13 mouse cellular contexts compared by ENCODE assay signal in genomic region chr12:86509295-86510279, GRCm38 (mm10).
DNase-seq lines count a peak whose midpoint lies in the region; ATAC-seq lines count a peak whose summit lies in the region.
"Had no signal": no experiment of that assay in that cellular context is flagged by ENCODE, and none has a peak within 500 bp of the region (broad histone marks: within the 10 kb centered on the region; RNA-seq: fewer than 3 reads in every experiment).

No protein-coding gene starts in this region.

- no peaks in the 10 kb centered on the region for H3K36me3 ChIP-seq in forebrain, embryonic 10.5 days (replicated peaks)
- H3K36me3 ChIP-seq in forebrain, embryonic 13.5 days (ENCODE audit: poor library complexity, severe bottlenecking): no peaks in the 10 kb centered on the region
- no peaks in the 10 kb centered on the region for H3K36me3 ChIP-seq in midbrain, embryonic 11.5 days (ENCODE audit: control insufficient read depth, insufficient read depth, low read length)
- H3K36me3 ChIP-seq in midbrain, embryonic 10.5 days: no peaks in the 10 kb centered on the region
- no peaks in the 10 kb centered on the region for H3K36me3 ChIP-seq in limb, embryonic 11.5 days (ENCODE audit: control insufficient read depth, insufficient read depth, low read length)
- no peaks in the 10 kb centered on the region for H3K36me3 ChIP-seq in neural tube, embryonic 15.5 days
- H3K36me3 ChIP-seq: heart, embryonic 15.5 days; liver, embryonic 13.5 days; stomach, embryonic 15.5 days had no signal

- H3K4me2 ChIP-seq in forebrain, embryonic 13.5 days: no peak overlapping the region
- H3K4me2 ChIP-seq in midbrain, embryonic 11.5 days: no peak overlapping the region
- H3K4me2 ChIP-seq in limb, embryonic 11.5 days (ENCODE audit: low read depth, severe bottlenecking): no peak overlapping the region
- H3K4me2 ChIP-seq in neural tube, embryonic 15.5 days: no peak overlapping the region
- H3K4me2 ChIP-seq: heart, embryonic 15.5 days; liver, embryonic 13.5 days; stomach, embryonic 15.5 days had no signal

- no peaks in the 10 kb centered on the region for H3K9me3 ChIP-seq in forebrain, embryonic 10.5 days
- H3K9me3 ChIP-seq in forebrain, embryonic 13.5 days (replicated peaks): no peaks in the 10 kb centered on the region
- H3K9me3 ChIP-seq in midbrain, embryonic 11.5 days (ENCODE audit: control insufficient read depth, low read length): no peaks in the 10 kb centered on the region
- H3K9me3 ChIP-seq in midbrain, embryonic 10.5 days (replicated peaks): no peaks in the 10 kb centered on the region
- H3K9me3 ChIP-seq in limb, embryonic 11.5 days (ENCODE audit: control insufficient read depth, low read length): no peaks in the 10 kb centered on the region
- no peaks in the 10 kb centered on the region for H3K9me3 ChIP-seq in neural tube, embryonic 15.5 days (replicated peaks)
- H3K9me3 ChIP-seq: heart, embryonic 15.5 days; liver, embryonic 13.5 days; stomach, embryonic 15.5 days had no signal

- H3K9ac ChIP-seq in forebrain, embryonic 13.5 days: no peak overlapping the region
- peak overlapping the region; percentile 16; the same call in 1 of the 2 replicates for H3K9ac ChIP-seq in midbrain, embryonic 11.5 days (ENCODE audit: low read length)
- H3K9ac ChIP-seq in limb, embryonic 11.5 days (ENCODE audit: low read length): no peak overlapping the region
- H3K9ac ChIP-seq in neural tube, embryonic 15.5 days (replicated peaks): no peak overlapping the region
- H3K9ac ChIP-seq: heart, embryonic 15.5 days; liver, embryonic 13.5 days; stomach, embryonic 15.5 days had no signal

- 56% methylated on average over 13 of the region's 13 CpGs for WGBS in forebrain, embryonic 10.5 days
- WGBS in forebrain, embryonic 13.5 days: 46% methylated on average over 13 of the region's 13 CpGs
- WGBS in midbrain, embryonic 11.5 days: 56% methylated on average over 13 of the region's 13 CpGs
- 56% methylated on average over 13 of the region's 13 CpGs for WGBS in midbrain, embryonic 10.5 days
- 19% methylated on average over 13 of the region's 13 CpGs for WGBS in limb, embryonic 11.5 days
- WGBS in neural tube, embryonic 15.5 days: 14% methylated on average over 13 of the region's 13 CpGs

- H3K27ac ChIP-seq in forebrain, embryonic 10.5 days: peak overlapping the region; percentile 48; the same call in 1 of the 2 replicates
- H3K27ac ChIP-seq in forebrain, embryonic 13.5 days: no peak overlapping the region
- H3K27ac ChIP-seq in midbrain, embryonic 11.5 days (ENCODE audit: low read depth, low read length): no peak overlapping the region
- no peak overlapping the region for H3K27ac ChIP-seq in midbrain, embryonic 10.5 days (replicated peaks)
- no peak overlapping the region for H3K27ac ChIP-seq in limb, embryonic 11.5 days (replicated peaks; ENCODE audit: low read depth, low read length)
- 0 out of 2 replicates have a peak overlapping the region, but pooled peaks have one; percentile 10 for H3K27ac ChIP-seq in neural tube, embryonic 15.5 days (replicated peaks)
- H3K27ac ChIP-seq: heart, embryonic 15.5 days; liver, embryonic 13.5 days; stomach, embryonic 15.5 days had no signal

- H3K27me3 ChIP-seq in forebrain, embryonic 10.5 days (ENCODE audit: poor library complexity, severe bottlenecking): no peaks in the 10 kb centered on the region
- no peaks in the 10 kb centered on the region for H3K27me3 ChIP-seq in forebrain, embryonic 13.5 days
- H3K27me3 ChIP-seq in midbrain, embryonic 11.5 days (ENCODE audit: control insufficient read depth, insufficient read depth, low read length): no peaks in the 10 kb centered on the region
- no peaks in the 10 kb centered on the region for H3K27me3 ChIP-seq in midbrain, embryonic 10.5 days (ENCODE audit: low read depth, poor library complexity, severe bottlenecking)
- H3K27me3 ChIP-seq in limb, embryonic 11.5 days (ENCODE audit: control insufficient read depth, insufficient read depth, low read length): no peaks in the 10 kb centered on the region
- 0 out of 2 replicates have a peak, but pooled peaks cover 3% of the 10 kb centered on the region for H3K27me3 ChIP-seq in neural tube, embryonic 15.5 days (replicated peaks)
- H3K27me3 ChIP-seq: heart, embryonic 15.5 days; liver, embryonic 13.5 days; stomach, embryonic 15.5 days had no signal

- H3K4me1 ChIP-seq in forebrain, embryonic 10.5 days: peaks cover 10% of the 10 kb centered on the region
- peaks cover 8% of the 10 kb centered on the region for H3K4me1 ChIP-seq in forebrain, embryonic 13.5 days
- H3K4me1 ChIP-seq in midbrain, embryonic 11.5 days (ENCODE audit: control insufficient read depth, insufficient read depth, low read length): 0 out of 2 replicates have a peak, but pooled peaks cover 2% of the 10 kb centered on the region
- H3K4me1 ChIP-seq in midbrain, embryonic 10.5 days: peaks cover 5% of the 10 kb centered on the region
- H3K4me1 ChIP-seq in limb, embryonic 11.5 days (ENCODE audit: control insufficient read depth, insufficient read depth, low read length): peaks cover 8% of the 10 kb centered on the region
- H3K4me1 ChIP-seq in neural tube, embryonic 15.5 days: peaks cover 16% of the 10 kb centered on the region
- H3K4me1 ChIP-seq: liver, embryonic 13.5 days had no signal

- no peak for DNase-seq in forebrain, embryonic 10.5 days (ENCODE audit: extremely low spot score, low spot score)
- no peak for DNase-seq in midbrain, embryonic 11.5 days (ENCODE audit: low spot score, missing footprints)
- no peak for DNase-seq in midbrain, embryonic 10.5 days (ENCODE audit: low spot score)
- DNase-seq in limb, embryonic 11.5 days (ENCODE audit: low spot score): peak; percentile 30
- no peak for DNase-seq in urinary bladder, postnatal 4 days (ENCODE audit: low spot score in 2 of 2)
- no peak for DNase-seq in ovary, postnatal 14 days (ENCODE audit: low spot score)
- DNase-seq: kidney, postnatal 14 days; liver, embryonic 13.5 days; right cerebral cortex, adult 18-20 months had no signal

- no peak for ATAC-seq in forebrain, embryonic 13.5 days
- ATAC-seq in midbrain, embryonic 11.5 days (ENCODE audit: low FRiP score): peak; percentile 33; the same call in 1 of the 2 replicates
- ATAC-seq in limb, embryonic 11.5 days (ENCODE audit: insufficient number of reproducible peaks, low FRiP score, low TSS enrichment, low read depth): no peak
- peak; percentile 71 for ATAC-seq in neural tube, embryonic 15.5 days (ENCODE audit: low FRiP score)

- no peak overlapping the region for H3K4me3 ChIP-seq in forebrain, embryonic 10.5 days
- no peak overlapping the region for H3K4me3 ChIP-seq in forebrain, embryonic 13.5 days
- no peak overlapping the region for H3K4me3 ChIP-seq in midbrain, embryonic 11.5 days (ENCODE audit: low read depth, low read length)
- H3K4me3 ChIP-seq in midbrain, embryonic 10.5 days: no peak overlapping the region
- H3K4me3 ChIP-seq in limb, embryonic 11.5 days (ENCODE audit: low read depth, low read length): no peak overlapping the region
- H3K4me3 ChIP-seq in neural tube, embryonic 15.5 days (replicated peaks): no peak overlapping the region
- H3K4me3 ChIP-seq: heart, embryonic 15.5 days; liver, embryonic 13.5 days; stomach, embryonic 15.5 days had no signal

Comparison
In these comparisons a context has a peak if more than half of its experiments do, and no peak if none do; other contexts are left out.
1. H3K27ac ChIP-seq: peak in forebrain, embryonic 10.5 days (single experiment) and neural tube, embryonic 15.5 days (single experiment); none in forebrain, embryonic 13.5 days (single experiment), midbrain, embryonic 11.5 days (single experiment), midbrain, embryonic 10.5 days (single experiment) and limb, embryonic 11.5 days (single experiment).
2. ATAC-seq: peak in midbrain, embryonic 11.5 days (single experiment) and neural tube, embryonic 15.5 days (single experiment); none in forebrain, embryonic 13.5 days (single experiment) and limb, embryonic 11.5 days (single experiment).